Mouse (Mus musculus): ENCODE data around the gene Nfx1. TPM values are rescaled to one million over a fixed set of nuclear protein-coding genes. Genes with fewer than 3 reads are reported as not detected.

Gene Nfx1
- total and polyA plus RNA-seq, 2 experiments from 2014 or later = 63.1 to 76.3 TPM

GRCm38 (mm10) chr4:40948160-40948708, 22.5 kb upstream of the Nfx1 start, which contains the start of the genes Bag1 and Chmp5:
Bag1 (minus strand) TSS chr4:40948294.
Chmp5 (plus strand) TSS chr4:40948407.
- TF ChIP-seq CTCF (IDR thresholded peaks at IDR 0.05) = peak; percentile 53
- peak within 1 kb of the TSS; percentile 67 for H3K4me2 ChIP-seq (ENCODE audit: low read depth, low read length, poor library complexity, severe bottlenecking)
- peak within 1 kb of the TSS; percentile 84 for H3K9ac ChIP-seq (replicated peaks; ENCODE audit: low read length, poor library complexity, severe bottlenecking)
- ATAC-seq (ENCODE audit: low FRiP score) (peak; percentile 99), DNase-seq (ENCODE audit: low spot score) (peak; percentile 99)
- no peaks in the 10 kb centered on the region for H3K27me3 ChIP-seq (ENCODE audit: insufficient read depth, low read length)
- peaks cover 29% of the 10 kb centered on the region for H3K36me3 ChIP-seq (ENCODE audit: insufficient read depth, low read length)
- peak within 1 kb of the TSS; percentile 85 for H3K4me3 ChIP-seq (ENCODE audit: low read depth, low read length)
- H3K27ac ChIP-seq (ENCODE audit: low read depth, low read length) = peak within 1 kb of the TSS; percentile 74
- H3K4me1 ChIP-seq (ENCODE audit: insufficient read depth, low read length) = peaks cover 6% of the 10 kb centered on the region; the same call in 1 of the 2 replicates
- 1% methylated on average over 48 of the region's 50 CpGs for WGBS
- no peaks in the 10 kb centered on the region for H3K9me3 ChIP-seq (ENCODE audit: low read length)

GRCm38 (mm10) chr4:40953521-40953920, 17.2 kb upstream of the Nfx1 start:
- Histone ChIP-seq H3K27ac (ENCODE audit: low read depth, low read length) (no peak overlapping the region), H3K9me3 (ENCODE audit: low read length) (no peaks in the 10 kb centered on the region), H3K4me3 (ENCODE audit: low read depth, low read length) (no peak overlapping the region), H3K9ac (replicated peaks; ENCODE audit: low read length, poor library complexity, severe bottlenecking) (no peak overlapping the region), H3K27me3 (ENCODE audit: insufficient read depth, low read length) (no peaks in the 10 kb centered on the region), H3K4me2 (ENCODE audit: low read depth, low read length, poor library complexity, severe bottlenecking) (no peak overlapping the region), H3K36me3 (ENCODE audit: insufficient read depth, low read length) (peaks cover 43% of the 10 kb centered on the region), H3K4me1 (ENCODE audit: insufficient read depth, low read length) (no peaks in the 10 kb centered on the region)
- WGBS = 100% methylated on average over 1 of the region's 1 CpGs
- DNase-seq (ENCODE audit: low spot score) = no peak
- peak; percentile 40 for TF ChIP-seq CTCF (IDR thresholded peaks at IDR 0.05)
- no peak for ATAC-seq (ENCODE audit: low FRiP score)

GRCm38 (mm10) chr4:40955942-40956341, 14.8 kb upstream of the Nfx1 start:
- no peak for ATAC-seq (ENCODE audit: low FRiP score)
- DNase-seq (ENCODE audit: low spot score) = no peak
- H3K4me1 ChIP-seq (ENCODE audit: insufficient read depth, low read length) = no peaks in the 10 kb centered on the region
- H3K4me3 ChIP-seq (ENCODE audit: low read depth, low read length) = no peak overlapping the region
- peaks cover 62% of the 10 kb centered on the region for H3K36me3 ChIP-seq (ENCODE audit: insufficient read depth, low read length)
- no peak for TF ChIP-seq CTCF (IDR thresholded peaks at IDR 0.05)
- WGBS = 94% methylated on average over 6 of the region's 6 CpGs
- no peak overlapping the region for H3K4me2 ChIP-seq (ENCODE audit: low read depth, low read length, poor library complexity, severe bottlenecking)
- H3K27me3 ChIP-seq (ENCODE audit: insufficient read depth, low read length) = no peaks in the 10 kb centered on the region
- no peaks in the 10 kb centered on the region for H3K9me3 ChIP-seq (ENCODE audit: low read length)
- no peak overlapping the region for H3K9ac ChIP-seq (replicated peaks; ENCODE audit: low read length, poor library complexity, severe bottlenecking)
- H3K27ac ChIP-seq (ENCODE audit: low read depth, low read length) = no peak overlapping the region

- 91% methylated on average over 3 of the region's 3 CpGs for WGBS
- no peak overlapping the region for H3K4me3 ChIP-seq (ENCODE audit: low read depth, low read length)
- no peaks in the 10 kb centered on the region for H3K27me3 ChIP-seq (ENCODE audit: insufficient read depth, low read length)
- H3K9me3 ChIP-seq (ENCODE audit: low read length) = no peaks in the 10 kb centered on the region
- DNase-seq (ENCODE audit: low spot score) (no peak), ATAC-seq (ENCODE audit: low FRiP score) (no peak)
- no peak for TF ChIP-seq CTCF (IDR thresholded peaks at IDR 0.05)
- H3K4me1 ChIP-seq (ENCODE audit: insufficient read depth, low read length) = no peaks in the 10 kb centered on the region
- no peak overlapping the region for H3K27ac ChIP-seq (ENCODE audit: low read depth, low read length)
- H3K36me3 ChIP-seq (ENCODE audit: insufficient read depth, low read length) = peaks cover 62% of the 10 kb centered on the region
- no peak overlapping the region for H3K4me2 ChIP-seq (ENCODE audit: low read depth, low read length, poor library complexity, severe bottlenecking)
- H3K9ac ChIP-seq (replicated peaks; ENCODE audit: low read length, poor library complexity, severe bottlenecking) = no peak overlapping the region
These were observed 7.2 kb upstream of the Nfx1 start for GRCm38 (mm10) chr4:40963536-40963935.

- TF ChIP-seq CTCF (IDR thresholded peaks at IDR 0.05) = no peak
- no peak overlapping the region for H3K4me3 ChIP-seq (ENCODE audit: low read depth, low read length)
- ATAC-seq (ENCODE audit: low FRiP score) (no peak), DNase-seq (ENCODE audit: low spot score) (no peak)
- no peak overlapping the region for H3K4me2 ChIP-seq (ENCODE audit: low read depth, low read length, poor library complexity, severe bottlenecking)
- peaks cover 22% of the 10 kb centered on the region for H3K36me3 ChIP-seq (ENCODE audit: insufficient read depth, low read length)
- H3K27ac ChIP-seq (ENCODE audit: low read depth, low read length) = no peak overlapping the region
- no peaks in the 10 kb centered on the region for H3K9me3 ChIP-seq (ENCODE audit: low read length)
- no peak overlapping the region for H3K9ac ChIP-seq (replicated peaks; ENCODE audit: low read length, poor library complexity, severe bottlenecking)
- 83% methylated on average over 4 of the region's 4 CpGs for WGBS
- peaks cover 9% of the 10 kb centered on the region; the same call in 1 of the 2 replicates for H3K4me1 ChIP-seq (ENCODE audit: insufficient read depth, low read length)
- H3K27me3 ChIP-seq (ENCODE audit: insufficient read depth, low read length) = no peaks in the 10 kb centered on the region
These were observed 1.5 kb upstream of the Nfx1 start for GRCm38 (mm10) chr4:40969161-40969560.

- Histone ChIP-seq H3K9ac (replicated peaks; ENCODE audit: low read length, poor library complexity, severe bottlenecking) (peak overlapping the region; percentile 80), H3K9me3 (ENCODE audit: low read length) (no peaks in the 10 kb centered on the region), H3K4me1 (ENCODE audit: insufficient read depth, low read length) (peaks cover 9% of the 10 kb centered on the region; the same call in 1 of the 2 replicates), H3K36me3 (ENCODE audit: insufficient read depth, low read length) (peaks cover 18% of the 10 kb centered on the region), H3K27ac (ENCODE audit: low read depth, low read length) (peak overlapping the region; percentile 87), H3K4me2 (ENCODE audit: low read depth, low read length, poor library complexity, severe bottlenecking) (peak overlapping the region; percentile 75), H3K27me3 (ENCODE audit: insufficient read depth, low read length) (no peaks in the 10 kb centered on the region), H3K4me3 (ENCODE audit: low read depth, low read length) (peak overlapping the region; percentile 73)
- 12% methylated on average over 13 of the region's 13 CpGs for whole genome bisulfite sequencing
- ATAC-seq (ENCODE audit: low FRiP score) = peak; percentile 43; the same call in 1 of the 2 replicates
- TF ChIP-seq CTCF (IDR thresholded peaks at IDR 0.05) = no peak
- DNase-seq (ENCODE audit: low spot score) = peak; percentile 32
These were observed 720 bp upstream of the Nfx1 start for GRCm38 (mm10) chr4:40969781-40970591.

All from midbrain, postnatal 0 days (tissue).